Mouse (Mus musculus): ENCODE data around the gene Olfr95. TPM values are rescaled to one million over a fixed set of nuclear protein-coding genes. Genes with fewer than 3 reads are reported as not detected.

Gene Olfr95
- polyA plus RNA-seq, 1 experiment, result not detected

Other genes with a start within 250 kb of the Olfr95 start
- gene 2410137M14Rik, start 231.9 kb downstream of the Olfr95 start, polyA plus RNA-seq (2012; rRNA removed), result not detected in 2 replicates
- gene H2-M5, start 223.6 kb downstream of the Olfr95 start, polyA plus RNA-seq (2012; rRNA removed), result 0.14 TPM in 1 of 2 replicates, not detected in the other
- gene Zfp57, start 212.0 kb downstream of the Olfr95 start, polyA plus RNA-seq (2012; rRNA removed), result 1.4 and 2.6 TPM in 2 replicates
- gene Mog, start 189.7 kb downstream of the Olfr95 start, polyA plus RNA-seq (2012; rRNA removed), result not detected in 2 replicates
- 8.1 and 11.3 TPM in 2 replicates for gene Gabbr1, start 167.2 kb downstream of the Olfr95 start, polyA plus RNA-seq (2012; rRNA removed)
- not detected in 2 replicates for gene Olfr90, start 124.6 kb downstream of the Olfr95 start, polyA plus RNA-seq (2012; rRNA removed)
- not detected in 2 replicates for gene Olfr91, start 114.8 kb downstream of the Olfr95 start, polyA plus RNA-seq (2012; rRNA removed)
- gene Olfr92, start 93.0 kb downstream of the Olfr95 start, polyA plus RNA-seq (2012; rRNA removed), result not detected in 2 replicates
- not detected in 2 replicates for gene Olfr93, start 51.6 kb downstream of the Olfr95 start, polyA plus RNA-seq (2012; rRNA removed)
- gene Ubd, start 19.2 kb downstream of the Olfr95 start, polyA plus RNA-seq (2012; rRNA removed), result 12.6 and 18.4 TPM in 2 replicates
- gene Olfr94, start 12.1 kb downstream of the Olfr95 start, polyA plus RNA-seq (2012; rRNA removed), result not detected in 2 replicates
- gene Olfr96, start 7.0 kb upstream of the Olfr95 start, polyA plus RNA-seq (2012; rRNA removed), result not detected in 2 replicates
- not detected in 2 replicates for gene Olfr97, start 24.2 kb upstream of the Olfr95 start, polyA plus RNA-seq (2012; rRNA removed)
- gene Olfr98, start 50.6 kb upstream of the Olfr95 start, polyA plus RNA-seq (2012; rRNA removed), result not detected in 2 replicates
- 9.6 and 9.8 TPM in 2 replicates for gene H2-M3, start 57.1 kb upstream of the Olfr95 start, polyA plus RNA-seq (2012; rRNA removed)
- not detected in 2 replicates for gene Olfr99, start 70.3 kb upstream of the Olfr95 start, polyA plus RNA-seq (2012; rRNA removed)
- gene Olfr101, start 91.2 kb upstream of the Olfr95 start, polyA plus RNA-seq (2012; rRNA removed), result not detected in 2 replicates
- gene Olfr102, start 103.9 kb upstream of the Olfr95 start, polyA plus RNA-seq (2012; rRNA removed), result not detected in 2 replicates
- not detected in 2 replicates for gene Olfr103, start 126.6 kb upstream of the Olfr95 start, polyA plus RNA-seq (2012; rRNA removed)
- not detected in 2 replicates for gene Olfr104-ps, start 146.5 kb upstream of the Olfr95 start, polyA plus RNA-seq (2012; rRNA removed)
- gene Olfr105-ps, start 165.9 kb upstream of the Olfr95 start, polyA plus RNA-seq (2012; rRNA removed), result not detected in 2 replicates
- gene Olfr106-ps, start 177.3 kb upstream of the Olfr95 start, polyA plus RNA-seq (2012; rRNA removed), result not detected in 2 replicates
- gene Olfr107, start 186.1 kb upstream of the Olfr95 start, polyA plus RNA-seq (2012; rRNA removed), result not detected in 2 replicates
- gene Olfr108, start 232.4 kb upstream of the Olfr95 start, polyA plus RNA-seq (2012; rRNA removed), result not detected in 2 replicates
- gene Olfr109, start 245.8 kb upstream of the Olfr95 start, polyA plus RNA-seq (2012; rRNA removed), result not detected in 2 replicates